Comparison of ENCODE assay signal across 20 mouse cellular contexts in genomic region chr2:10966891-10967290, GRCm38 (mm10).
DNase-seq lines count a peak whose midpoint lies in the region; ATAC-seq and TF ChIP-seq lines count a peak whose summit lies in the region.
"Had no signal": no experiment of that assay in that cellular context is flagged by ENCODE, and none has a peak within 500 bp of the region (broad histone marks: within the 10 kb centered on the region; RNA-seq: fewer than 3 reads in every experiment).

No protein-coding gene starts in this region.

- no peak overlapping the region for H3K27ac ChIP-seq in heart, embryonic 11.5 days (ENCODE audit: low read depth, low read length)
- H3K27ac ChIP-seq in lung, postnatal 0 days (ENCODE audit: low read length), result no peak overlapping the region
- H3K27ac ChIP-seq in kidney, embryonic 15.5 days, result no peak overlapping the region
- H3K27ac ChIP-seq: embryonic facial prominence, embryonic 15.5 days; forebrain, embryonic 15.5 days; heart, embryonic 13.5 days; hindbrain, embryonic 13.5 days; limb, embryonic 12.5 days; liver, embryonic 12.5 days; midbrain, embryonic 15.5 days; neural tube, embryonic 12.5 days had no signal

- H3K36me3 ChIP-seq in heart, embryonic 11.5 days (ENCODE audit: control insufficient read depth, insufficient read depth, low read length), result no peaks in the 10 kb centered on the region
- no peaks in the 10 kb centered on the region for H3K36me3 ChIP-seq in lung, postnatal 0 days (ENCODE audit: insufficient read depth, low read length)
- no peaks in the 10 kb centered on the region for H3K36me3 ChIP-seq in kidney, embryonic 15.5 days
- H3K36me3 ChIP-seq: embryonic facial prominence, embryonic 15.5 days; forebrain, embryonic 15.5 days; heart, embryonic 13.5 days; hindbrain, embryonic 13.5 days; limb, embryonic 12.5 days; liver, embryonic 12.5 days; midbrain, embryonic 15.5 days; neural tube, embryonic 12.5 days had no signal

- DNase-seq in heart, adult 8-10 months (ENCODE audit: low spot score), result peak; percentile 27
- DNase-seq in lung, postnatal 0 days (ENCODE audit: low spot score), result no peak
- no peak for DNase-seq in lung, adult 18-20 months
- peak; percentile 47 to 69 for DNase-seq in kidney, postnatal 36 days
- DNase-seq: adrenal gland, postnatal 25 days; cerebellum, adult 8-10 months; gastrocnemius, postnatal 14 days; right cerebral cortex, postnatal 14 days; spleen, adult 18-20 months had no signal

- TF ChIP-seq CTCF in lung, postnatal 0 days (IDR thresholded peaks at IDR 0.05), result no peak

- no peaks in the 10 kb centered on the region for H3K27me3 ChIP-seq in heart, embryonic 11.5 days (ENCODE audit: control insufficient read depth, insufficient read depth, low read length)
- H3K27me3 ChIP-seq in lung, postnatal 0 days (replicated peaks; ENCODE audit: insufficient read depth, low read length), result no peaks in the 10 kb centered on the region
- H3K27me3 ChIP-seq in kidney, embryonic 15.5 days, result no peaks in the 10 kb centered on the region
- H3K27me3 ChIP-seq: embryonic facial prominence, embryonic 15.5 days; forebrain, embryonic 15.5 days; heart, embryonic 13.5 days; hindbrain, embryonic 13.5 days; limb, embryonic 12.5 days; liver, embryonic 12.5 days; midbrain, embryonic 15.5 days; neural tube, embryonic 12.5 days had no signal

- H3K4me3 ChIP-seq in heart, embryonic 11.5 days (ENCODE audit: low read depth, low read length), result no peak overlapping the region
- H3K4me3 ChIP-seq in lung, postnatal 0 days (ENCODE audit: low read depth, low read length), result no peak overlapping the region
- H3K4me3 ChIP-seq in kidney, embryonic 15.5 days (replicated peaks), result no peak overlapping the region
- H3K4me3 ChIP-seq: embryonic facial prominence, embryonic 15.5 days; forebrain, embryonic 15.5 days; heart, embryonic 13.5 days; hindbrain, embryonic 13.5 days; limb, embryonic 12.5 days; liver, embryonic 12.5 days; midbrain, embryonic 15.5 days; neural tube, embryonic 12.5 days had no signal

- TF ChIP-seq EP300 in lung, postnatal 0 days (IDR thresholded peaks at IDR 0.05), result no peak

- H3K4me2 ChIP-seq in heart, embryonic 11.5 days, result no peak overlapping the region
- H3K4me2 ChIP-seq in lung, postnatal 0 days (replicated peaks; ENCODE audit: low read depth, low read length), result no peak overlapping the region
- H3K4me2 ChIP-seq in kidney, embryonic 15.5 days, result no peak overlapping the region
- H3K4me2 ChIP-seq: embryonic facial prominence, embryonic 15.5 days; forebrain, embryonic 15.5 days; heart, embryonic 13.5 days; hindbrain, embryonic 13.5 days; limb, embryonic 12.5 days; liver, embryonic 12.5 days; midbrain, embryonic 15.5 days; neural tube, embryonic 12.5 days had no signal

- no peaks in the 10 kb centered on the region for H3K4me1 ChIP-seq in heart, embryonic 11.5 days (ENCODE audit: control insufficient read depth, insufficient read depth, low read length)
- no peaks in the 10 kb centered on the region for H3K4me1 ChIP-seq in lung, postnatal 0 days (ENCODE audit: insufficient read depth, low read depth, low read length)
- H3K4me1 ChIP-seq in kidney, embryonic 15.5 days, result no peaks in the 10 kb centered on the region
- H3K4me1 ChIP-seq: embryonic facial prominence, embryonic 15.5 days; heart, embryonic 13.5 days; hindbrain, embryonic 13.5 days; limb, embryonic 12.5 days; liver, embryonic 12.5 days; midbrain, embryonic 15.5 days; neural tube, embryonic 12.5 days had no signal

- no peaks in the 10 kb centered on the region for H3K9me3 ChIP-seq in heart, embryonic 11.5 days (replicated peaks; ENCODE audit: control insufficient read depth, low read length)
- H3K9me3 ChIP-seq in lung, postnatal 0 days (ENCODE audit: low read length), result no peaks in the 10 kb centered on the region
- no peaks in the 10 kb centered on the region for H3K9me3 ChIP-seq in kidney, embryonic 15.5 days (replicated peaks)
- H3K9me3 ChIP-seq: embryonic facial prominence, embryonic 15.5 days; forebrain, embryonic 15.5 days; heart, embryonic 13.5 days; hindbrain, embryonic 13.5 days; limb, embryonic 12.5 days; liver, embryonic 12.5 days; midbrain, embryonic 15.5 days; neural tube, embryonic 12.5 days had no signal

- ATAC-seq in heart, embryonic 11.5 days (replicated peaks; ENCODE audit: insufficient number of reproducible peaks, low FRiP score, low TSS enrichment), result no peak
- peak; percentile 37; the same call in 1 of the 2 replicates for ATAC-seq in lung, postnatal 0 days
- 0 out of 2 replicates have a peak, but pooled peaks have one; percentile 15 for ATAC-seq in kidney, embryonic 15.5 days (replicated peaks; ENCODE audit: low FRiP score)
- no peak for ATAC-seq in megakaryocyte, adult 5-6 weeks (ENCODE audit: poor library complexity, severe bottlenecking)
- ATAC-seq: forebrain, embryonic 15.5 days; liver, embryonic 12.5 days; midbrain, embryonic 15.5 days had no signal

- 54% methylated on average over 2 of the region's 2 CpGs for WGBS in heart, embryonic 11.5 days (ENCODE audit: insufficient replicate concordance)
- 28% methylated on average over 2 of the region's 2 CpGs for WGBS in lung, postnatal 0 days
- 54% methylated on average over 2 of the region's 2 CpGs for WGBS in kidney, embryonic 15.5 days

- no peak overlapping the region for H3K9ac ChIP-seq in heart, embryonic 11.5 days (ENCODE audit: low read depth, low read length)
- H3K9ac ChIP-seq in lung, postnatal 0 days (replicated peaks; ENCODE audit: low read depth), result no peak overlapping the region
- H3K9ac ChIP-seq in kidney, embryonic 15.5 days, result no peak overlapping the region
- H3K9ac ChIP-seq: embryonic facial prominence, embryonic 15.5 days; forebrain, embryonic 15.5 days; heart, embryonic 13.5 days; hindbrain, embryonic 13.5 days; limb, embryonic 12.5 days; liver, embryonic 12.5 days; midbrain, embryonic 15.5 days; neural tube, embryonic 12.5 days had no signal

Comparison
In these comparisons a context has a peak if more than half of its experiments do, and no peak if none do; other contexts are left out.
1. DNase-seq: peak in heart, adult 8-10 months (single experiment) and kidney, postnatal 36 days (2 of 2); none in lung, postnatal 0 days (single experiment) and lung, adult 18-20 months (0 of 2).
2. ATAC-seq: peak in lung, postnatal 0 days (single experiment) and kidney, embryonic 15.5 days (single experiment); none in heart, embryonic 11.5 days (single experiment) and megakaryocyte, adult 5-6 weeks (single experiment).